Mouse (Mus musculus): ENCODE results near the gene Ap2a2.
"Not testable (repeated sequence)": the region's sequence is repeated elsewhere in the genome, so short reads cannot be mapped to it uniquely, and the experiment has no call there.

Ap2a2 gene

GRCm38 (mm10) chr7:141560471-141560870 lies 1.5 kb upstream of the Ap2a2 start:
- DNase-seq = no peak

DNA sequence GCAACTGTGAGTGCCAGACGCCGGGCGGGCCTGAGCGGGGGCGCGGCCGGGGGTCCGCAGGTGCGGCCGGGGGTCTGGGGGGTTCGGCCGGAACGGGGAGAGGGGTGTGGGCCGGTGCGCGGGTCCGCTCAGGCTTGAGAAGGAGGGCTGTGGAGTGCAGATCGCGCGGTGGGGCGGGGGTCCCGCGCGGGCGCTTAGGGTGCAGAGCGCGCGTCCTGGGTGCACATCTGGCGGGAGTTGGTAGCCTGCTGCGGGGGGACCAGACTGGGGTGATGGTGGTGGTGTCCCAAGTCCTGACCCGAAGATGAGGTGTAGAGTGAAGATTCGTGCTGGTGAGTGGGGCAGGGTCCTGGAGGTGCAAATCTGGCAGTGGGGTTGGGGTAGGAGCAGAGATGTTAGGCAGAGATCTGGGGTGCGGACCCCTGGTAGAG lies 463 bp downstream of the Ap2a2 start:
- peak; percentile 27 for DNase-seq

GRCm38 (mm10) chr7:141562852-141563427 lies 967 bp downstream of the Ap2a2 start:
- DNase-seq = peak; percentile 75

DNA sequence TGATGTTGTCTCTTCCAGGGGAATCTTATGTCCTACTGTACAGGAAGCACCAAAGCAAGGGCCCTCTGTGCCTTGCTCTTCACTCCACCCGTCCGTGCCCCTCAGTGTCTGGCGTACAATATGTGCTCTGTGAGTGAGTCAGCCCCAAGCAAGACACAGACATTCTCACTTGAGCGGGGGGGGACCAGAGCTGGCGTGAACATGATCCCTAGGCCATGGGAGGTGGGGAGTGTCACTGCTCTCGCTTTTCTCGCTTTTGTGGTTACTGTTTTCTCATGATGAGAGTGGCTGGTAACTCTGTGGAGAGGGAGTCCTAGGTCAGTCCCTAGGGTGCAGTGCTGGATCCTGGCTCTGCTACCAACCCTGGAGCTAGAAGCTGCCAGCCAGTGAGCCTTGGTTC lies 2.6 kb downstream of the Ap2a2 start:
- no peak for DNase-seq

DNA sequence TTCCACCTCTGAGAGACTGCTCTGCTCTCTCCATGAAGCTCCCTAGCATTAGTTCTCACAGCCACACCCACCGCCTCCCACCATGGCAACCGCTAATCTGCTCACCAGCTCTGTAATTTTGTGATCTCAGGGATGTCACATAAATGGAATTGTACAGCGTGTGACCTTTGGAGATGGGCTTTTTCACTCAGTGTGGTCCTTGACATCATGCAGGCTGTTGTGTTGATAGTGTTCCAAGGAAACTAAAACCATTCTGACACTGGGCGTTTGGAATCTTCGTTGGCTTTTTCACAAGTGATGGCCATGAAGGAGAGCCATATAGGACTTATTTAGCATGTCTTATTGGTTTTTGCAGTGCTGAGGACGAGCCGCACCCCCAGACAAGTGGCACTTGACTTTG lies 4.6 kb downstream of the Ap2a2 start:
- no peak for DNase-seq

DNA sequence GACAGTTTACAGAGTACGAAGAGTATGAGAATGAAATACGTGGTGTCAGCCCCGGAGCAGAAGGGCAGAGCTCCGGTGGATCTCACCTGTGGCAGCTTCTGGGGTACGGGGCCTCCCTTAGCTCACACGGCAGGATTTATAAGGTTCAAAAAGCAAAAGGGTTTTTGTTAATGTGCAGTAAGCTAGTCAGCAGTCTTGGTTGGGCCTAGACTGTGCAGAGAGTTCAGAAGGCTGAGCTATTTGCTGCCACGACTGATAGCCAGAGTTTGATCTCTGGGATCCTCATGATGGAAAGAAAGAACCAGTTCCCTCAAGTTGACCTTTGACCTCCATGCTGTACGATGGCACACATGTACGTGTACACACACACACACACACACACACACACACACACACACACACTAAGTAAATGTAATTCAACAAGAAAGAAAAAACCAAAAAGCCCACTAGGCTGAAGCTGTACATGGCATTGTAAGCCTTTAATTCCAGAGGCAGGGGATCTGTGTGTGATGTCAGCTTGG lies 7.4 kb downstream of the Ap2a2 start:
- no peak for DNase-seq

DNA sequence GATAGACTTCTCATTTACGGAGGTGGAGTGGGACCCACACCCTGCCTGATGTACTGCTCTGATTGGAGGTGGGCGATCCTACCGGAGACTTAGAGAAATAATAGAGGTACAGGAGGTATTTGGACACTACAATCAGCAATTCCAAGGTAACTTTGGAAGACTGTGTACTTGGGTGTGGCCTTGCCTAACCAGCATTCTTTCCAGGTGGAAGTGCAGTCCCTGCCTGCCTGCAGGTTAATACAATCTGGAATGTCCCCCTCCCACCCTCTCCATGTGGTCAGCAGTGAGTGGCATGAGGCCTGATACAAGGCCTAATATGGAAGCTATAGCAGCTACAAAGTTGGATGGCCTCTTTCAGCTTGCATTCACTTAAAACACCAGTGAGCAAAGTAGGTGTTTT lies 7.9 kb downstream of the Ap2a2 start:
- no peak for DNase-seq

GRCm38 (mm10) chr7:141570625-141571295 lies 8.8 kb downstream of the Ap2a2 start:
- no peak for DNase-seq

DNA sequence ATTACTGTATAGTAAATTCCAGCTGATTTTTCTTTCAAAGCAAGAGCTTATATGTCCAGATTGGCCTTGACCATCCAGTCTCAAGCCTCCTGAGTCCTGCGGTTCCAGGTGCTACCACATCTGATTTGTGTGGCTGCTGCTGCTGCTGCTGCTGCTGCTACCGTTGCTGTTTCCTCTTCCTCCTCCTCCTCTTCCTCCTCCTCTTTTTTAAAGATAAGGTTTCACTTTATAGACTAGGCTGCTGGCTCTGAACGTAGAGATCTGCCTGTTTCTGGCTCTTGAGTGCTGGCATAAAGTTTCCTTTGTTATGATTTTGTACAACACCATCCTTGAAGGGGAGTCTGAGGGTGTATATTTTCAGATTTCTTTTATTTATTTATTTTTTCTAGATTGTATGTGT lies 12.1 kb downstream of the Ap2a2 start:
- no peak for DNase-seq

GRCm38 (mm10) chr7:141575481-141575880 lies 13.5 kb downstream of the Ap2a2 start:
- no peak for DNase-seq

GRCm38 (mm10) chr7:141577801-141578200 lies 15.8 kb downstream of the Ap2a2 start:
- DNase-seq = no peak

DNA sequence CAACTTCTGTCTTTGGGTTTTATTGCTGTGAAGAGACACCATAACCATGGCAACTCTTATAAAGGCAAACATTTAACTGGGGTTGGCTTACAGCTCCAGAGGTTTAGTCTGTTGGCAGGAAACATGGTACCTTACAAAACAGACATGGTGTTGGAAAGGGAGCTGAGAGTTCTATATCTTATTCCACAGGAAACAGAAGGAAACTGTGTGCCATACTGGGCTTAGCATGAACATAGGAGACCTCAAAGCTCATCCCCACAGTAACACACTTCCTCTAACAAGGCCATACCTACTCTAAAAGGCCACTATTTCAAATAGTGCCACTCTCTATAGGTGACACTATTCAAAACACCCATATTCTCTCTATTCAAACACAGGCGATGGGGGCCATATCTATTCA lies 16.5 kb downstream of the Ap2a2 start:
- DNase-seq = no peak

DNA sequence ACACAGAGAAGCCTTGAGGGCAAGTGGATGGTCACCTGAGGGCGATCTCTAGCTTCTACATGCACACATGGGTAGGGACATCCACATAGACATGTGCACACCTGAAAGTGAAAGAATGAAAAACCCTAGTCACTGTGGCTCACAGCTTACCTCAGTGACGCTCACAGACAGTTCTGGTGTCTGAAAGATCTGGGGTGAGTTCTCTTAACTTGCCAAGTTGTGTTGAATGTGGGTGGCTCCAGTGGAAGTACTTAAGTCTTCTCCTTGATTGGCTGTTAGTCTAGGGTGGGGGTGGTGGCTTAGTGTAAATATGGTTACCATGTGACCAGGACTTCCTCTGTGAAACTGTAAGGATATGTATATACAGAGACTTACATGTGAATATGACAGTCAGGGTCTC lies 17.0 kb downstream of the Ap2a2 start:
- DNase-seq = no peak

DNA sequence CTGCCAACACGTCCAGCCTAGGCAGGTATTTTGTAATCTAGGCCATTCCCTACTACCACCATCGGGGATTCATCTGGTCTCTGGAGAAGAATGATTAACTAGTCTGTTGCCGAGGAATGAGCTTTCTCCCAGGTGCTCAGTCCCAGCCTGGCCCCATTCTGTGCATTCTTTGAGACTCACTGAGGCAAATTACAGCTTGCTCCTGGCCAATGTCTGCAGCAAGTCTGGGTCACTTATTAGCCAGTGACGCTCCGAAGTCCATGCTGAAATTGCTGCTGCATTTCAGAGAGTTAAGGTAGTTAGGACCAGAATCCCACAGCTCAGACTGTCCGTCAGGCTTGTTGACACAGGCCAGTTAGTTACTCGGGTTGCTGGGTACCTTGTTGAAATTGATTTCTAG lies 19.4 kb downstream of the Ap2a2 start:
- peak; percentile 36 for DNase-seq

DNA sequence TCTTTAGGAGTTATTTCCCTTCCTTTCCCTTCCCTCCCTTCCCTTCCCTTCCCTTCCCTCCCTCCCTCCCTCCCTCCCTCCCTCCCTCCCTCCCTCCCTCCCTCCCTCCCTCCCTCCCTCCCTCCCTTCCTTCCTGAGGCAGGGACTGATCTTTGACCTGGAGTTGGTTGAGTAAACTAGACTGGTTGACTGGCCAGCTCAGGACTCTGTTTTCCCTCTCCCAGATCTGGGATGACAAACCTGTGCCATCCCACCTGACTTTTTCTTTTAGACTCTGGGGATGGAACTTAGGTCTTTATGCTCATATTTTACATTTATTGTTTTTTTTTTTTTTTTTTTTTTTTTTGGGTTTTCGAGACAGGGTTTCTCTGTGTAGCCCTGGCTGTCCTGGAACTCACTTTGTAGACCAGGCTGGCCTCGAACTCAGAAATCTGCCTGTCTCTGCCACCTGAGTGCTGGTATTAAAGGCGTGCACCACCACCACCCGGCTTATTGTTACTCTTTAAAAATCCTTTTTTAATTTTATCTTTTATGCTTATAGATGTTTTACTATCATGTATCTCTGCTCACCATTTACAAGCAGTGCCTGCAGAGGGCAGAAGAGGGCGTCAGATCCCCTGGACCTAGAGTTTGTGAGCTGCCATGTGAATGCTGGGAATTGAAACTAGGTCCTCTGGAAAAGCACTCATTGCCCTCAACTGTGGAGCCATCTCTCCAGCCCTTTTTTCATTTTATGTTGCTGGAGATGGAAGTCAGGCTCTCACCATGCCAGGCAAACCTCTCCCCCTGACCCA lies 22.3 kb downstream of the Ap2a2 start:
- peak; percentile 67 for DNase-seq

- DNase-seq = peak; percentile 90
Observed at GRCm38 (mm10) chr7:141585288-141585687, 23.3 kb downstream of the Ap2a2 start.

- peak; percentile 66 for DNase-seq
Observed at GRCm38 (mm10) chr7:141585881-141586280, 23.9 kb downstream of the Ap2a2 start.

DNA sequence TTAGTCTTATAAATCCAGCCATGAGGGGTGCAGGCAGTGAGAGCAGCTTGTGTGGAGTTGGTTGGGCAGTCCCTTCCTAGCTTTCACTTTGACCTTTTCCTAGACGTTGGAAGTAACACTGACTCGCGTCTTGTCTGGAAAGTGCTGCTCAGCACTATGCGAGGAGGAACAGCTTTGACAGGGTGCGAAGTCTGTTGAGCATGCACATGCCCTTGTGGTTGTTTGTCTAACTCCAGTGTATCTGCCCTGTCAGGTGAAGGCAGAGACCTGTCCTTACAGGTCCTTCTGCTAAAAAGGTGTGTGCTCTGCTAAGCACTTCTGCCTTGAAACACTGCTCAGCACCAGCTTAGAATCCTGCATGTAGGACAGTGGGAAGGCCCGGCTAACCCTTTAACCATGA lies 26.9 kb downstream of the Ap2a2 start:
- DNase-seq = no peak

GRCm38 (mm10) chr7:141590249-141590648 lies 28.3 kb downstream of the Ap2a2 start:
- DNase-seq = not testable (repeated sequence)

GRCm38 (mm10) chr7:141590959-141591358 lies 29.0 kb downstream of the Ap2a2 start:
- DNase-seq = no peak

DNA sequence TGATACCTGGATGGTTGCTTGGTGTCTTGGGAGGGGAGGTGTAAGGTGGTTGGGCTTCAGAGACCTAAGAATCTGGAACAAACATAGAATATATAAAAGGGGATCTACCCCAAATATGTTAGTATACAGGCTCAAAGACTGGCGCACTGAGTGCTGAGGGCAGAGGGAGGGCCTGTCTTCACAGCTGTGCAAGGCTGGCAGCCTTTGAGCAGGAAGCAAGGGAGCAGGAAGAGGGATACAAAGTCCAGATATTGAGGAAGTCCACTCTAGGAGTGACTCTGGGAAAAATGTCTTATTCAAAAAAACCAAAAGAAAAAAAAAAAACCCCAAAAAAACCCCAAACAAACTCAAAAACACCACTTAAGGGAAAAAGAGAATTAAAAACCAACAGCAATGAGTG lies 30.1 kb downstream of the Ap2a2 start:
- DNase-seq = no peak

- no peak for DNase-seq
Observed at GRCm38 (mm10) chr7:141593056-141593455, 31.1 kb downstream of the Ap2a2 start.

DNA sequence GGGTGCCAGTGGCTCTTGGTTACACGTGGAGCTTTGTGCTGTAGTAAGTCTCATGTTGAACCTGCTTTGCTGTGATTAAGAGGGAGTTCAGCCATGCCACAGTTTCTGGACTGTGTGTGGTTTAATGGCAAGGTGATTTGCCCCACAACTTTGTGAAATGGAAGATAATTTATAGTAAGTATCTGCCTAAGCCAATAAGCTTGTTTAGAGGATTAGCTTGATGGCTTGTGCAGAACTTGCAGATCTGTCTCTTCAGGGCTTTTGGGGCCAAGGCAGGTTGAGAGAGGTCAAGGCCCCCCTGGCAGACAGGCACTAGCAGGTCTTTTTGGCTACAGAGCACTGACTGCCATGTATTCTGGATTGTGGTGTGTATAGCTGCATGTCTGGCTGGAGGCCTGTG lies 35.0 kb downstream of the Ap2a2 start:
- DNase-seq = no peak

- DNase-seq = no peak
Observed at GRCm38 (mm10) chr7:141597563-141597962, 35.6 kb downstream of the Ap2a2 start.

All from liver (tissue).